Mouse (Mus musculus) mouse trophoblast stem cell (cell line): ENCODE measurements around the gene Pole3.
"Not testable (repeated sequence)": the region's sequence is repeated elsewhere in the genome, so short reads cannot be mapped to it uniquely, and the experiment has no call there.

Experiments used
- in situ Hi-C, 2 experiments: fragments of 300-500 bp; cut with MseI, MboI; formaldehyde crosslinking; loops; 2 replicates in 1 of 2; 3 replicates in 1 of 2; pipeline ENCODE4 v1.15.1; 2025

The Pole3 gene

GRCm38 (mm10) chr4:62492682-62493081 is 32.2 kb downstream of the Pole3 start:
- in situ Hi-C loops = no loop called here

- in situ Hi-C loops = no loop called here
Observed at GRCm38 (mm10) chr4:62487914-62488313, 37.0 kb downstream of the Pole3 start.

- in situ Hi-C loops = no loop called here
Observed at GRCm38 (mm10) chr4:62487172-62487571, 37.7 kb downstream of the Pole3 start.

GRCm38 (mm10) chr4:62486162-62486696 is 38.6 kb downstream of the Pole3 start:
- in situ Hi-C loops = no loop called here

- in situ Hi-C loops = no loop called here
Observed at GRCm38 (mm10) chr4:62485450-62486161, 39.3 kb downstream of the Pole3 start.

GRCm38 (mm10) chr4:62484928-62485327 is 39.9 kb downstream of the Pole3 start:
- in situ Hi-C loops = no loop called here

GRCm38 (mm10) chr4:62480709-62481605 is 43.9 kb downstream of the Pole3 start:
- in situ Hi-C loops = no loop called here

GRCm38 (mm10) chr4:62479937-62480708 is 44.7 kb downstream of the Pole3 start, which contains the start of gene Bspry:
TSS of gene Bspry (plus strand) at chr4:62480053.
- in situ Hi-C loops = no loop called here

- in situ Hi-C loops = not testable (repeated sequence)
Observed at GRCm38 (mm10) chr4:62479593-62479936, 45.3 kb downstream of the Pole3 start.

- in situ Hi-C loops = no loop called here
Observed at GRCm38 (mm10) chr4:62477542-62478244, 47.2 kb downstream of the Pole3 start.

GRCm38 (mm10) chr4:62475793-62476192 is 49.1 kb downstream of the Pole3 start:
- in situ Hi-C loops = no loop called here

GRCm38 (mm10) chr4:62475131-62475530 is 49.7 kb downstream of the Pole3 start:
- in situ Hi-C loops = no loop called here
